Mouse (Mus musculus) adrenal gland, adult 8-10 months (tissue): ENCODE results near the gene Susd3. TPM values are rescaled to one million over a fixed set of nuclear protein-coding genes. Genes with fewer than 3 reads are reported as not detected.

Experiments used
- DNase-seq: peaks from one replicate; pipeline ENCODE4 v3.0.0; 2022
- total RNA-seq, 4 experiments: library from RNA; stranded (reverse); gene quantifications; 2 replicates each; pipeline ENCODE4 v1.2.4; 2022

Gene Susd3
- 10 to 100 TPM in 2 of 4 experiments, 1 to 10 TPM in 2; 3.0 to 97.4 (median 38.5) TPM for total RNA-seq

GRCm38 (mm10) chr13:49248467-49248862 lies at the start of gene Susd3:
Gene Susd3 (minus strand): TSS chr13:49248706.
- no peak for DNase-seq

DNA sequence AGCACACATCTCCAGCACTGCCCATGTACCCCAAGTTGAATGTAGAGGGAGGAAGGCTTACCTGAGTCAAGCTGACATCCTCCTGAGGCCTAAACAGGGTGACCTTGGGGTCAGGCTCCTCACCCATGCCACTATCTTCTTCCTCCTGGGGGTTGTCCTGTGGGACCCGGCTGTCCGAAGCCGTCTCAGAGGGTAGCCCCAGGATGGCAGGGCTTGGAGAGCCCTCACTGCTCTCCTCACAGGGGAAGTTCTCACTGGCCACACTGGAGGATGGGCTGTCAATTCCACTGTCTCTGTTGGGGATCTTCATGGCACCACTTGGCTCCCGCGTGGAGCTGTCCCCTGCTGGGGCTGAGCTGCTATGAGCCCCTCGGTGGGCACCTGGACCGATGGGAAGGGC lies 47.8 kb upstream of the Susd3 start:
- no peak for DNase-seq

GRCm38 (mm10) chr13:49294108-49294507 lies 45.6 kb upstream of the Susd3 start:
- DNase-seq, result no peak

- DNase-seq, result no peak
Measured at GRCm38 (mm10) chr13:49291949-49292348, 43.4 kb upstream of the Susd3 start.

- no peak for DNase-seq
Measured at GRCm38 (mm10) chr13:49291398-49291797, 42.9 kb upstream of the Susd3 start.

- DNase-seq, result no peak
Measured at GRCm38 (mm10) chr13:49287224-49287623, 38.7 kb upstream of the Susd3 start.

- no peak for DNase-seq
Measured at GRCm38 (mm10) chr13:49286750-49287149, 38.2 kb upstream of the Susd3 start.

- no peak for DNase-seq
Measured at GRCm38 (mm10) chr13:49283686-49284085, 35.2 kb upstream of the Susd3 start.

DNA sequence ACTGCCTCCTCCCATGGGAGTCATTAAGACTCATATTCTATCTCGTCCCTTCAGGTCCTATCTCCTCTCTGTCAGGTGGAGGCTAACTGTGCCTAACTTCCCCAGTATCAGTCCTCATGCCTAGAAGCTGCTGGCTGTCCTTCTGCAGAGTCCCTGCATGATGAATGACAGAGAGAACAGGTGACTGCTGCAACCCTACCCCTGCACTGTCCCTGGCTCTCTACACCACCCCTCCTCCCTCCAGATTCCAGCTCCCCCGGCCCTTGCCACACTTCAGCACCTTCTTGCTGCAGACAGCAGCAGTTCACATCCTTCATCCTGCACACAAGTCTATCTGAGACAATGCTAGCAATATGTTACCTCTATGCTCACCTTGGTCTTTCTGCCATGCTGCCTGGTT lies 33.7 kb upstream of the Susd3 start:
- no peak for DNase-seq

DNA sequence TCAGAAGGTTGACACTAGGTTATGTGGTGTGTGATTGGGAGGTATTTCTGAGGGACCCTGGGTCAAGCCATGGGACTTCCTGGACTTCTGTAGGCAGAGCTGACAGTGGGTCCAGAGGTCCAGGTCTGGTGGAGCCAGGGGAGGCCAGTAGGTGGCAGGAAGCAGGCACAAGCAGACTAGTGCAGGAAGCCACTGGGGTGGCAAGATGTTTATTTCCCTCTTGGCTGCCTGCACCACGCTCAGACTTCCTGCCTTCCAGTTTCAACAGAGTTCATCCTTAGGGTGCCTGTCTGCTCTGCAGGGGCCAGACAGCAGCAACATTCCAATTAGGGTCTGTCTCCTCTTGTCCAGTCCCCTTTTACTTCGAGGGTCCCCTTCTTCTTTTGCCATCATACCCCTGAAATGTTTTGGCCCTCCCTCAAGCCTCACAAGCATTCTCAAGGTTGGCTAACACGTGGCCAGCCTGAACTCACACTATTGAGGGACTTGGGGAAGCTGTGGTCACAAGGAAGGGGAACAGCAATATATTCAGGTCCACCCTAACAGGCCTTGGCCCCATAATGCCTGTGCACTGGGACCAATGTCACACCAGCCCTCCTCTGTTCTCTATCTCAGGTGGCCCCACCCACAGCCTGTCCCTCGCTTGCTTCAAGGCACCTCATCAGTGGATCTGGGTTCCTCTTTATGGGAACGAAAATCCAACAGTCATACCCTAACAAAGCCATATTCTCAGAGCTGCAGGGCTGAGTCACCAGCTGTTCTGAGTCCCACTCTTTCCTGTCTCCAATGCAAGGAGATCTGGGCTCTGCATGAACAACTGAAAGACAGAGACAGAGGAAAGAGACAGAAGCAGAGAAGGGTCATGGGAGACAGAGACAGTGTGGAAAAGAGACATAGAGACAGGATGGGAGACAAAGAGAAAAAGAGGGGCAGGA lies 23.6 kb upstream of the Susd3 start:
- DNase-seq, result no peak

GRCm38 (mm10) chr13:49270500-49270899 lies 22.0 kb upstream of the Susd3 start:
- no peak for DNase-seq

DNA sequence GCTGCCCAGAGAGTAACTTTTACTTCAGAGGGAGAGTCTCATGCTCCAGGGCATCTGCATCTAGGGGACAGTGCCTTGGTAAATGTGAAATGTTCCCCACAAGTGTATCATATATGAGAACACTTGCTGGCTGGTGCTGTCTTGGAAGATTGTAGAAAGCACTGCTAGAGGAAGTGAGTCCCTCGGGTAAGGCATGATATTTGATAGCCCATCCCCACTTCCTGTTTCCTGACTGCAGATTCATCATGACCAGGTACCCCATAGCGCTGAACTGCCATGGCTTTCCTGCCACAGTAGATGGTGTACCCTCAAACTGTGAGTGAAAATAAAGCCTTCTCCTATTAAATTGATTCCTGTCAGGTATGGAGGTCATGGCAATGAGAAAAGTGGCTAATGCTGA lies 19.1 kb upstream of the Susd3 start:
- no peak for DNase-seq

DNA sequence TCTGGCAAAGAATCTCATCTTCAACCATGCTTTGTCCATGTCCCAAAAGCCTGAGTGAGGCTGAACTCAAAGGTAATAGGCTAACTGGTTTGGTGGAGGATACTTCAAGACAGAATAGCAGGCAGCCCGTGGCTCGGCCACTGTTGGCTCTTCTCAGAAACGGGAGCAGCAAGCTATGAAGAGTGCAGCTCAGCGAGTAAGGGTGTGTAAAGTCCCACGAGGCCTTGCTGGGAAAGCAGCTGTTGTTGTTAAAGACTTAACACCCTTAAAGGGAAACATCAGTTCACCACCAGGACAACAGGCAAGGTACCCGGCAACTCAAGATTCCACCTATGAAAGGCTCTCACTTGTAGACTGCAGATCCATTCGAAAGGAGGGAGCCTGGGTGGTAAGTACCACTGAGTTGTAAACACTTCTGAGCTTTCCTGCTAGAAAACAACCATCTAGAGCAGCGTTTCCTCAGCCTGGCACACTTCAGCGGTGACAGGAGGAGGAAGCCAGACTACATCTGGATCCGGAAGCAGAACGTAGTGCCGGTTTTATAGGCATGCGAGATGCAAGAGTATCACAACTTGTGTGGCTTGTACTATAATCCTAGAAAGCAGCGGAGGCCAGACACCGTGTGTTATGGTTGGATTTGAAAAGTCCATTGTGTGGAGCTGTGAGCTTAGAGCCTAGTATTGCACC lies 11.7 kb upstream of the Susd3 start:
- no peak for DNase-seq

DNA sequence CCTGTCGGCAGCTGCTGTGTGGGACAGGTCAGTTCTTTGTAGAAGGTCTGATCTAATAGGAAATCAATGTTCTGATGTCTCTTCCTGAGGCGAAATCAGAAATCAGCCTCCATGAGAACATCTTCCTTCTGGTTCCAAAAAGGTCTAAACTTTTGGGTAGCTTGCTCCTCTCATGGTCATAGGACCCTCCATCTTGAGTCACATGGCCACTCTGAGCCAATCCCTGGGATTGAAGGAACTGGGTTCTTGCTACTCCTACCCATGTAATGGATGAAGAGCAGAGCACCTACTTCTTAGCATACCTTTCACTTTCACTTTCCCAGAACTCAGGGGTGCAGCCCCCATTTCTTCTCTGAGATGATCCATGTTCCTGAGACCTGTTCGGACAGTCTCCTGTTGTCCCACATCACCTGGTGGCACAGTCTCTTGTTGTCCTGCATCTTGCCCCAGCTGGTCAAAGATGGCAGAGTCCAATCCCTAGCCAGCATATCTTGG lies 9.4 kb upstream of the Susd3 start:
- DNase-seq, result no peak

DNA sequence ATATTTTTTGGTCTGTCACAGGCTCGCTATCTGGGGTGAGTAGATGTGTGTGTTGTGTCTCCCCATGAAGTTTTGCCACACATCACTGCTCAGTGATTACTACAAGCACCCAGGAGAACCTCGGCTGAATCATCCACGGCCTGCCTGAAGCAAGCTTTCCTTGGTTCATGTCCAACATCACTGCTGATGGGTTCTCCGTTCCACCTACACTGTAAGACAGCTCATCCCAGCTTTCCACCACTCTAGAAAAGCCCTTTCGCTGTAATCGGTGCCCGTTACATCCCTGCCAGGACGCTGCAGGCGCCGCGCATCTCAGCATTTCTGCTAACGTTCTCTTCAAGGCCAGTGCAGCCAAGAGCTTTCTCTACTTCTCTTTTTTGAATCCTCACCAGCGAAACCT lies 4.2 kb upstream of the Susd3 start:
- DNase-seq, result no peak

- no peak for DNase-seq
Measured at GRCm38 (mm10) chr13:49252113-49252512, 3.6 kb upstream of the Susd3 start.

DNA sequence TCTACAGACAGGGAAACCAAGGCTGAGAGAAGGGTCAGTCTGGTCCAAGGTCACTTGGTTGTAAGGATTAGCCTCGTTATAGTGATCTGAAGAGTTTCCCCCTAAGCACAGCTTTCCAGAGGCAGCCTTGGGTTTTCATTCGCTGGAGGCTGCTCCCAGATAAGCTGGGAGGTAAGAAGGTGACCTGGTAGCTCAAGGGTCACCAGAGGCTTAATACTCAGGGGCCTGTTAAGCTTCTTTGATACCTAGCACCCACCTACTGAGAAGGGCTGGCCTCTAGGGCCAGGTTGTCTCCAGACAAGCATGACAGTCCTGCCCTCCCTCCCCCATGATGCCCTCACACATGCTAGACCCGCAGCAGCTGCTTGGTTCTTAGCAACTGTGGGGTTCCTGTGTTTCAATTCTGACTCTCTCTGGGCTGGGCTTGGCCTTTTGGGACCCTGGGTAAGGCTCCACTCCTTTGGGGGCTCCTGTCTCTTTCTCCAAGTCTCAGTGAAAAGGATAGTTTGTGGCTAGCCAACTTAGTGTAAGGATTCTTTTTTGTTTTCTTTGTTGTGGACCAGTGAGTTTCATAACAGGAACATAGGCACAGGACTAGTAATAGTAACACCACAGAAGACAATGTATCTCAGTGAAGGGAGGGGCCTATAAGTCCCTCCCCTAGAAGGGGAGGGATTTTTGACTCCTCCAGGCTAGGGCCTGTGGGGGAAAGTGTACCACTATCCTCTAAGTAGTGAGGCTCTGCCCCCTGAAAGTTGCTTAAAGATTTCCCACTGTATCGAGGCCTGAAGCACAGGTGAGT lies 2.4 kb upstream of the Susd3 start:
- no peak for DNase-seq

- DNase-seq, result no peak
Measured at GRCm38 (mm10) chr13:49249634-49250033, 1.1 kb upstream of the Susd3 start.

DNA sequence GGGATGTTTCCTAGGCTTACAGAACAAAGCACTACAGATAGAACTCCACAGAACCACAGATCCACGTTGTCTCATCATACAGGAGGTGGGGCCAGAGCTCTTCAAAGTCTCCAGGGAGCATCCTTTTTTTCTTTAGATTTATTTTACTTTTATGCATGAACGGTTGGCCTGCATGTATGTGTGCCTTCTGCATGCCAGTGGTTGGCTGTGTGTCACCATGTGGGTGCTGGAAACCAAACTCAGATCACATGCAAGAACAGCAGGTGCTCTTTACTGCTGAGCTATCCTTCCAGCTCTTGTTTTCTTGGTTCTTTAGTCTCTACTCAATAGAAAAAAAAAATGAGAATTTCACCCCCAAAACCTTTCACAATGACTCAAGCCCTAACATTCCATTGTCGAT lies 417 bp upstream of the Susd3 start:
- DNase-seq, result no peak

DNA sequence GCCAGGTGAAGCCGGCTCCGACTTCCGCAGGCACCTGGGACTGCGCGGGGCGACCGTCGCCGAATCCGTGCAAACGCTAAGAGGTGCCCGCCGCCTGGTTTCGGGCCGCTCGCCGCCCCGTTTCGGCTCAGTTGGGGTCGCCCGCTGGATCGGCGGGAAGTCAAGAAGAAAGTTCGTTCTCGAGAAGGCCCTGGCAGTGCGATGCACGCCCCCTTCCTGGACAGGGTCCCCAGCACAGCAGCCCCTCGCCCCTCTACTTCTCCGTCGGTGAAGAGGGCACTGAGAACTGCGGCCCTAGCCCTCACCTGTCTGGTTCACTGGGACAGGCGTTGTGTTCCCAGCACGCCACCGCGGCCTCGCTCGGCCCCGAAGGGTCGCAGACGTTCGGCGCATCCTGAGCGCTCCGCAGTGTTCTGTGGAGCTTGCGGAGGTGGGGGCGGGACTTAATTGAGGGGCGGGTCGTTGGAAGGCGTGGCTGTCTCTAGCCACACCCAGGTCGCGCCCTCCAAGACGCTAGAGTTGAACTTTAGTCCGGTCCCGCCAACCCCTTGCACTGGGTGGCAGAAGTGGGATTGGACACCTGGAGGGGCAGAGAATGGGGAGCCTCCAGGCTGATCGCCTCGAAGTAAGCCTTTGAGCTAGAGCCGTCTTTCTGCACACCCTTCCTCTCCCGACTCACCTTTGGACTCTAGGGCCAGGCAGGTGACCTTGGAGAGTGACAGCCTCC lies 603 bp downstream of the Susd3 start:
- no peak for DNase-seq

DNA sequence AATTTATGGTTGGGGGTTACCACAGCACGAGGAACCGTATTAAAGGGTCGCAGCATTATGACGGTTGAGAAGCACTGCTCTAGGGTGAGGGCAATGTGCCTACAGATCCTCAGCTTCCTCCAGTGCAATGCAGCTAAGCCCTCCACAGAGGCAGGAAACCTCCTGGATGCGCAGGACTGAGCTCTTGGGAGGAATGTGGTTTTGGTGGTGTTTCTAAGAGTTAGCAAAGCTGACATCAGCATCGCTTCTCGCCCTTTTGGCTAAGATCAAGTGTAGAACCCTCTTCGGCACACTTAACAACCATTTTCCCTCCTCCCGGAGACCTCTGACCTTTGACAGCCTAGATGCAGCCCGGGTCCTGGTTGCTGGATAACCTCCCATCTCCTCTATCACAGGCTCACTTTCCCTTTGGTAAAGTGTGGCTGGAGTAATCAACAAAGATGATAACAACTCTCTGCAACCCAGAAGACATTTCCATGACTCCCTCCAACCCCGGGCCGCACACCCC lies 1.2 kb downstream of the Susd3 start:
- DNase-seq, result no peak

- no peak for DNase-seq
Measured at GRCm38 (mm10) chr13:49246626-49247025, 1.9 kb downstream of the Susd3 start.
